Mouse (Mus musculus) MEL (cell line): Measurements from ENCODE around the gene Pcbd1.

Source experiments
- BHLHE40 ChIP-seq: IDR thresholded peaks from 2 replicates; pipeline ENCODE4 v1.6.1; 2012; ENCODE audit warnings: low read depth, mild to moderate bottlenecking, inconsistent platforms, low read length, improper control_type of control experiment, borderline replicate concordance
- CHD1 ChIP-seq: IDR thresholded peaks from 2 replicates; pipeline ENCODE4 v1.6.1; 2012; ENCODE audit warnings: low read depth, mild to moderate bottlenecking, inconsistent platforms, low read length, improper control_type of control experiment
- MAFK ChIP-seq: IDR thresholded peaks from 2 replicates; pipeline ENCODE4 v1.6.1; 2011; ENCODE audit warnings: low read depth, mild to moderate bottlenecking, low read length, improper control_type of control experiment, borderline replicate concordance
- POLR2A ChIP-seq, 2 experiments: IDR thresholded peaks; 2 replicates each; pipeline ENCODE4 v1.6.1; 2011 to 2012; ENCODE audit warnings: low read length in 2 of 2, mild to moderate bottlenecking in 2 of 2, control low read depth in 1 of 2, improper control_type of control experiment in 1 of 2, low read depth in 1 of 2, moderate library complexity in 1 of 2; ENCODE audit not compliant: control insufficient read depth in 1 of 2, insufficient read depth in 1 of 2, poor library complexity in 1 of 2

- no peak for TF ChIP-seq POLR2A (IDR thresholded peaks at IDR 0.05; ENCODE audit: control insufficient read depth in 1 of 2, insufficient read depth in 1 of 2, low read depth in 1 of 2, low read length in 2 of 2, poor library complexity in 1 of 2)
- no peak for TF ChIP-seq MAFK
- no peak for TF ChIP-seq CHD1
- TF ChIP-seq BHLHE40, result no peak
These were observed 34.3 kb downstream of the Pcbd1 start for GRCm38 (mm10) chr10:61123276-61123913.
